Mouse (Mus musculus) left cerebral cortex, adult 6 months (tissue): Measurements from ENCODE around the gene Desi2. TPM values are rescaled to one million over a fixed set of nuclear protein-coding genes. Genes with fewer than 3 reads are reported as not detected.

ENCODE experiments used
- long read RNA-seq, 2 experiments: library from polyadenylated mRNA; unstranded; transcript quantifications; one replicate each; pipeline ENCODE4 v2.0.0; 2019 to 2020
- polyA plus RNA-seq: library from polyadenylated mRNA; unstranded; fragments of <200 nt; fragmentation: Nextera tagmentation; gene quantifications from 2 replicates; pipeline ENCODE4 v1.2.3, GENCODE M21; 2021

Gene Desi2
- 2.7 and 12.8 TPM in 2 replicates for polyA plus RNA-seq
- long read RNA-seq, experiment 1, full-length matches to known transcripts, result 7 of 18 reads
- long read RNA-seq, experiment 1, partial matches to known transcripts, result 0 of 18 reads
- long read RNA-seq, experiment 1, other reads (novel, unspliced or antisense), result 11 of 18 reads
- long read RNA-seq, experiment 2, full-length matches to known transcripts, result 2 of 11 reads
- long read RNA-seq, experiment 2, partial matches to known transcripts, result 1 of 11 reads
- long read RNA-seq, experiment 2, other reads (novel, unspliced or antisense), result 8 of 11 reads

DNA sequence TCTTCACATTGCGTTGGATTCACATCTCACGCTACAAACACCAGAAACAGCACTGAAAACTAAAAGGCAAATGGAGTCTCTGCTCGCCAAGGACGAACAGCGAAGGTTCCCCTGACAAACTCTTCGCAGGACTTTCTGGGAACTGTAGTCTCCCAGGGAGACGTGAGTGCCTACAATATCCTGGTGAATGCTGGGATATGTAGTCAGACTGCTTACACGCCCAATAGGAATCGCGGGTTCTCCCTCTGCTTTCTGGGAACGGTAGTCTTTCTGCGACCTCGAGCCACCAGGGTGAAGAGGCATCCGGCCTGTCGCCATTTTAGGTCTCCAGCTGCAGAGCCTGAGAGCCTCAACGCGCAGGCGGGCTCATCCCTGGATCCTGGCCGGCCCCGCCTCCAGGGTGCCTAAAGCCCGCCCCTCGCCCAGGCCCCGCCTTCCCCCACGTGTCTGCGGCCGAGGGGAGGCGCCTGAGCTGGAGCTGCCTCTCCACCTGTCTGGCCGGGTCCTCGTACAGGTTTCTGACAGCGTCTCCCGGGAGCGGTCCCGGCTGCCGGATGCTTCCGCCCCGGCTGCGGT is at the start of gene Desi2:
TSS of gene Desi2 (plus strand) at position 202 of the 576 bp plus-strand sequence.

Other genes starting within 250 kb of the Desi2 start
- 1.6 and 1.9 TPM in 2 replicates for gene Catspere2, start 204.0 kb upstream of the Desi2 start, polyA plus RNA-seq
- 257 and 279 TPM in 2 replicates for gene Cox20, start 131.7 kb downstream of the Desi2 start, polyA plus RNA-seq
- gene Hnrnpu, start 150.4 kb downstream of the Desi2 start, polyA plus RNA-seq, result 29.1 and 102 TPM in 2 replicates
- gene Efcab2, start 218.7 kb downstream of the Desi2 start, polyA plus RNA-seq, result 6.5 and 7.1 TPM in 2 replicates